Mouse (Mus musculus) cerebellum, adult 11 months (tissue): ENCODE results near the gene Eif4ebp2.

ENCODE experiments used
- DNase-seq: peaks from one replicate; pipeline ENCODE4 v3.0.0; 2022

Gene Eif4ebp2

DNA sequence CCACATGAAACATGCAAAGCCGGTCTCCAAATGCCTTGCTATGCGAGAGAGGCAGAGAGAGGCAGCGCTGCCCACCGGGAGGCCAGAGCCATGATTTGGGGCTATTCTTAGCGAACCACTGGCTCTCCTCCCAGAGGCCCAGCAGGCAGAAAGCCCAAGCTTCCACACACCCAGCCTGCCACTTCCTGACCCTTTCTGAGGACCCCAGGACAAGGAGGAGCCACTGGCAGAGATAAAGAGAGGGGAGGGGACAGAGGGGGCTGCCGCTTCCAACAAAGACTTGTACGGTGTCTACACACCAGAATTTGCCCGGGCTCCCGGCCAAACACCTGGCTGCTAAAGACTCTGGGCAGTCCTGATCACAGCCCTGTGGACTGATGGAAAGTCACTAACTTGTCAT lies 72.3 kb downstream of the Eif4ebp2 start:
- no peak for DNase-seq

- DNase-seq = no peak
These were observed 73.0 kb downstream of the Eif4ebp2 start for GRCm38 (mm10) chr10:61379340-61380040.

DNA sequence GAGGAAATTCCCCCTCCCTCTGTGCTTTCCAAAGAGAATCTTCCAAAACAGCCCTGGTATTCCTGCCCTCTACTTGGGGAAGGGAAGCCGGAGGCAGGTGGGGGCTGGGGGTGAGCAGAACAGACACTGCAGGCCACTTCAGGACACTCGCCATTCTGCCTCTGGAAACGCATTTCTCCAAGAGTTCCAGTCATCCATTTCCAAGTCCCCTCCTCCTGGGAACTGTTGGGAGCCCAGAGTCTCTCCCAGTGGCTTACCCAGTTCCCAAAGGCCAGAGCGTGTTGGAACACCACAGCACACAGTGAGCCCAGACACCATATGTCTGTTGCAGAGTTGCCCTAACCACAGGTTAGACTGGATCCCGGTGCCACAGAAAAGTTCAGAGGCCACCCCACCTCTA lies 73.8 kb downstream of the Eif4ebp2 start:
- no peak for DNase-seq
